Mouse (Mus musculus) common myeloid progenitor, adult 5-6 weeks (primary cell): ENCODE measurements around the gene Med17. TPM values are rescaled to one million over a fixed set of nuclear protein-coding genes. Genes with fewer than 3 reads are reported as not detected.
"Not testable (repeated sequence)": the region's sequence is repeated elsewhere in the genome, so short reads cannot be mapped to it uniquely, and the experiment has no call there.

Experiments used
- ATAC-seq: replicated peaks from 2 replicates; pipeline ENCODE4 v1.8.0; 2016; ENCODE audit warnings: low read depth, mild to moderate bottlenecking, moderate TSS enrichment, inconsistent platforms; ENCODE audit not compliant: poor library complexity, severe bottlenecking
- total RNA-seq: library from RNA; stranded (forward); fragments of 200-1000, 187-1606 nt; gene quantifications from 2 replicates; pipeline ENCODE4 v1.2.3, GENCODE M21; 2017

Med17 gene
- 34.3 and 35.0 TPM in 2 replicates for total RNA-seq

- ATAC-seq, result peak; percentile 95
Observed at GRCm38 (mm10) chr9:15279649-15280490, at the start of gene Med17. Med17 (minus strand) TSS chr9:15279931.

GRCm38 (mm10) chr9:15318170-15318742 lies 38.5 kb upstream of the Med17 start:
- ATAC-seq, result 0 out of 2 replicates have a peak, but pooled peaks have one; percentile 22

GRCm38 (mm10) chr9:15317223-15318169 lies 37.8 kb upstream of the Med17 start:
- no peak for ATAC-seq

GRCm38 (mm10) chr9:15316296-15316695 lies 36.6 kb upstream of the Med17 start:
- not testable (repeated sequence) for ATAC-seq

GRCm38 (mm10) chr9:15314619-15315018 lies 34.9 kb upstream of the Med17 start:
- no peak for ATAC-seq

GRCm38 (mm10) chr9:15313633-15314032 lies 33.9 kb upstream of the Med17 start:
- ATAC-seq, result no peak

GRCm38 (mm10) chr9:15312054-15312735 lies 32.5 kb upstream of the Med17 start:
- peak; percentile 41; the same call in 1 of the 2 replicates for ATAC-seq

- no peak for ATAC-seq
Observed at GRCm38 (mm10) chr9:15310179-15310578, 30.4 kb upstream of the Med17 start.

- no peak for ATAC-seq
Observed at GRCm38 (mm10) chr9:15309425-15309824, 29.7 kb upstream of the Med17 start.

- no peak for ATAC-seq
Observed at GRCm38 (mm10) chr9:15308254-15308653, 28.5 kb upstream of the Med17 start.

- ATAC-seq, result no peak
Observed at GRCm38 (mm10) chr9:15307257-15307656, 27.5 kb upstream of the Med17 start.

- no peak for ATAC-seq
Observed at GRCm38 (mm10) chr9:15306398-15307119, 26.8 kb upstream of the Med17 start, which contains the start of gene 4931406C07Rik. 4931406C07Rik (minus strand) TSS chr9:15306448.

GRCm38 (mm10) chr9:15305503-15306397 lies 26.0 kb upstream of the Med17 start, which contains the start of gene Taf1d:
Taf1d (plus strand) TSS chr9:15306214.
- ATAC-seq, result peak; percentile 89

GRCm38 (mm10) chr9:15302881-15303280 lies 23.1 kb upstream of the Med17 start:
- ATAC-seq, result no peak

GRCm38 (mm10) chr9:15302006-15302405 lies 22.3 kb upstream of the Med17 start:
- ATAC-seq, result not testable (repeated sequence)

- peak; percentile 48 for ATAC-seq
Observed at GRCm38 (mm10) chr9:15301399-15301798, 21.7 kb upstream of the Med17 start.

GRCm38 (mm10) chr9:15300056-15300455 lies 20.3 kb upstream of the Med17 start:
- no peak for ATAC-seq

- ATAC-seq, result peak; percentile 84
Observed at GRCm38 (mm10) chr9:15298451-15298850, 18.7 kb upstream of the Med17 start.
